Mouse (Mus musculus) ES-E14 (cell line): ENCODE results near the gene Taar9. TPM values are rescaled to one million over a fixed set of nuclear protein-coding genes. Genes with fewer than 3 reads are reported as not detected.
"Not testable (repeated sequence)": the region's sequence is repeated elsewhere in the genome, so short reads cannot be mapped to it uniquely, and the experiment has no call there.

Experiments
- DNase-seq: peaks from one replicate; pipeline ENCODE4 v3.0.0-alpha.2; 2013; ENCODE audit warnings: low read depth, low spot score
- H3K27ac ChIP-seq: 2 replicates; pipeline ENCODE4 v1.5.1; 2012; ENCODE audit warnings: low read depth, mild to moderate bottlenecking, low read length, moderate library complexity, mixed read lengths; ENCODE audit not compliant: poor library complexity, insufficient read depth, severe bottlenecking
- H3K36me3 ChIP-seq: 2 replicates; pipeline ENCODE4 v1.6.1; 2012; ENCODE audit warnings: mild to moderate bottlenecking, low read length, moderate library complexity, mixed read lengths; ENCODE audit not compliant: control insufficient read depth, poor library complexity, insufficient read depth, severe bottlenecking
- H3K4me1 ChIP-seq, 2 experiments: fragments of 150-350 bp in 1 of 2; sonication (generic) in 1 of 2; 2 replicates each; pipeline ENCODE4 v1.6.1; 2012; ENCODE audit warnings: low read length in 2 of 2, mild to moderate bottlenecking in 1 of 2, mixed read lengths in 1 of 2; ENCODE audit not compliant: control insufficient read depth in 2 of 2, insufficient read depth in 2 of 2, poor library complexity in 1 of 2
- H3K4me3 ChIP-seq, 2 experiments: fragments of 150-350 bp in 1 of 2; sonication (generic) in 1 of 2; 2 replicates each; pipeline ENCODE4 v1.5.1; 2012; ENCODE audit warnings: low read length in 2 of 2, low read depth in 1 of 2, mild to moderate bottlenecking in 1 of 2, mixed read lengths in 1 of 2; ENCODE audit not compliant: insufficient read depth in 1 of 2, poor library complexity in 1 of 2, severe bottlenecking in 1 of 2
- H3K9ac ChIP-seq: 2 replicates; pipeline ENCODE4 v1.6.1; 2012; ENCODE audit warnings: low read depth, mild to moderate bottlenecking, low read length, mixed read lengths; ENCODE audit not compliant: poor library complexity, insufficient read depth, severe bottlenecking
- H3K9me3 ChIP-seq: fragments of 150-350 bp; sonication (generic); 2 replicates; pipeline ENCODE4 v1.6.1; 2012; ENCODE audit warnings: low read depth, mild to moderate bottlenecking, low read length; ENCODE audit not compliant: control insufficient read depth, insufficient read depth
- CHD2 ChIP-seq: IDR thresholded peaks from 2 replicates; pipeline ENCODE4 v1.6.1; 2014; ENCODE audit warnings: mild to moderate bottlenecking, low read depth, low read length, inconsistent platforms
- HCFC1 ChIP-seq: IDR thresholded peaks from 2 replicates; pipeline ENCODE4 v1.6.1; 2012; ENCODE audit warnings: low read length, inconsistent platforms, borderline replicate concordance; ENCODE audit not compliant: insufficient read depth
- MAFK ChIP-seq: IDR thresholded peaks from 2 replicates; pipeline ENCODE4 v1.6.1; 2014; ENCODE audit warnings: mild to moderate bottlenecking, low read depth, low read length, inconsistent platforms; ENCODE audit not compliant: insufficient read depth
- ZC3H11A ChIP-seq: IDR thresholded peaks from 2 replicates; pipeline ENCODE4 v1.6.1; 2012; ENCODE audit warnings: low read depth, mild to moderate bottlenecking, inconsistent platforms, low read length, borderline replicate concordance
- ZNF384 ChIP-seq: IDR thresholded peaks from 2 replicates; pipeline ENCODE4 v1.6.1; 2012; ENCODE audit warnings: low read depth, low read length, inconsistent platforms
- in situ Hi-C, 2 experiments: fragments of 600-800 bp; cut with MboI; formaldehyde crosslinking; loops; one replicate each; pipeline ENCODE4 v1.15.1; 2025; ENCODE audit warnings: low sequenced_read_pairs in 2 of 2, inconsistent platforms in 1 of 2; ENCODE audit not compliant: unreplicated experiment in 2 of 2
- total RNA-seq: library from RNA; depleted of rRNA; stranded (reverse); fragments of 300-350 nt; gene quantifications from 2 replicates; pipeline ENCODE4 v1.2.3, GENCODE M21; 2012

Gene Taar9
- total RNA-seq, 1 experiment, result not detected

GRCm38 (mm10) chr10:24097010-24097409 is 12.3 kb downstream of the Taar9 start:
- H3K9me3 ChIP-seq, H3K27ac ChIP-seq, H3K4me1 ChIP-seq, DNase-seq, H3K4me3 ChIP-seq, H3K36me3 ChIP-seq, H3K9ac ChIP-seq: not testable (repeated sequence)
- in situ Hi-C loops, result loop anchor here in 1 of 2 experiments (25.0 kb wide), 1 partner anchor 285 kb away; no protein-coding TSS in a partner anchor

- no peaks in the 10 kb centered on the region for H3K4me1 ChIP-seq
- in situ Hi-C loops, result loop anchor here in 1 of 2 experiments (25.0 kb wide), 1 partner anchor 280 kb away; no protein-coding TSS in a partner anchor
Measured at GRCm38 (mm10) chr10:24092194-24092593, 17.1 kb downstream of the Taar9 start, which contains the start of gene Taar8b. Gene Taar8b (minus strand): TSS chr10:24092294.

GRCm38 (mm10) chr10:24087168-24087567 is 22.2 kb downstream of the Taar9 start:
- H3K9me3 ChIP-seq, result no peaks in the 10 kb centered on the region
- no peak for DNase-seq
- H3K4me3 ChIP-seq, result no peak overlapping the region
- in situ Hi-C loops, result loop anchor here in 1 of 2 experiments (25.0 kb wide), 1 partner anchor 275 kb away; no protein-coding TSS in a partner anchor
- H3K9ac ChIP-seq, result no peak overlapping the region
- no peak overlapping the region for H3K27ac ChIP-seq
- no peaks in the 10 kb centered on the region for H3K36me3 ChIP-seq
- TF ChIP-seq CHD2, result no peak
- TF ChIP-seq ZNF384, result no peak
- TF ChIP-seq HCFC1, result no peak
- no peak for TF ChIP-seq ZC3H11A
- TF ChIP-seq MAFK, result no peak
- H3K4me1 ChIP-seq, result peaks cover 0 to 4% of the 10 kb centered on the region in 2 experiments; a peak in 1 of 4 replicates

More at GRCm38 (mm10) chr10:24092194-24092593, 17.1 kb downstream of the Taar9 start, which contains the start of gene Taar8b:
- DNase-seq, result no peak
- no peak within 1 kb of the TSS for H3K4me3 ChIP-seq
- no peaks in the 10 kb centered on the region for H3K36me3 ChIP-seq
- no peak for TF ChIP-seq CHD2
- TF ChIP-seq ZNF384, result no peak
- TF ChIP-seq ZC3H11A, result no peak
- no peak for TF ChIP-seq HCFC1
- TF ChIP-seq MAFK, result no peak
- H3K27ac ChIP-seq, result no peak within 1 kb of the TSS
- H3K9ac ChIP-seq, result no peak within 1 kb of the TSS
- no peaks in the 10 kb centered on the region for H3K9me3 ChIP-seq

- Histone ChIP-seq H3K4me3 (no peak overlapping the region), H3K9ac (no peak overlapping the region), H3K36me3 (no peaks in the 10 kb centered on the region), H3K27ac (no peak overlapping the region), H3K9me3 (no peaks in the 10 kb centered on the region), H3K4me1 (peaks cover 0 to 4% of the 10 kb centered on the region in 2 experiments; a peak in 1 of 4 replicates)
- TF ChIP-seq HCFC1, result no peak
- TF ChIP-seq ZNF384, result no peak
- no peak for TF ChIP-seq CHD2
- no peak for TF ChIP-seq MAFK
- no peak for TF ChIP-seq ZC3H11A
- DNase-seq, result no peak
- in situ Hi-C loops, result loop anchor here in 1 of 2 experiments (25.0 kb wide), 1 partner anchor 274 kb away; no protein-coding TSS in a partner anchor
Measured at GRCm38 (mm10) chr10:24086555-24086954, 22.8 kb downstream of the Taar9 start.

- Histone ChIP-seq H3K9me3 (no peaks in the 10 kb centered on the region), H3K4me1 (peaks cover 0 to 4% of the 10 kb centered on the region in 2 experiments; a peak in 1 of 4 replicates), H3K36me3 (no peaks in the 10 kb centered on the region), H3K4me3 (no peak overlapping the region), H3K9ac (no peak overlapping the region), H3K27ac (no peak overlapping the region)
- in situ Hi-C loops, result loop anchor here in 1 of 2 experiments (25.0 kb wide), 1 partner anchor 274 kb away; no protein-coding TSS in a partner anchor
- TF ChIP-seq MAFK (no peak), CHD2 (no peak; the same call in 1 of the 2 replicates), ZC3H11A (no peak), HCFC1 (no peak), ZNF384 (no peak)
- DNase-seq, result no peak
Measured at GRCm38 (mm10) chr10:24085936-24086335, 23.4 kb downstream of the Taar9 start.
